Mouse (Mus musculus): ENCODE measurements around the gene Camk2g.

GRCm38 (mm10) chr14:20733041-20733951, 60.6 kb downstream of the Camk2g start:
- TF ChIP-seq CTCF (conservative IDR thresholded peaks at IDR 0.05 in 1 of 2, IDR thresholded peaks at IDR 0.05 in 1 of 2; ENCODE audit: low read depth in 2 of 2, low read length in 2 of 2) (no peak), RAD21 (IDR thresholded peaks at IDR 0.05; ENCODE audit: low read depth, low read length) (no peak), USF1 (IDR thresholded peaks at IDR 0.05; ENCODE audit: low read depth, low read length) (no peak), POLR2A (IDR thresholded peaks at IDR 0.05; ENCODE audit: low read depth, low read length) (no peak), ZKSCAN1 (IDR thresholded peaks at IDR 0.05; ENCODE audit: borderline replicate concordance, low read depth, low read length) (no peak)
